Mouse (Mus musculus) liver, adult 2 months (tissue): Measurements from ENCODE around the gene Cfap54.

Experiments used
- CTCF ChIP-seq: fragments of 200-500 bp; IDR thresholded peaks from 2 replicates; pipeline ENCODE4 v1.5.1; 2011; ENCODE audit warnings: low read depth, low read length, control low read depth
- POLR2A ChIP-seq: fragments of 200-500 bp; IDR thresholded peaks from 2 replicates; pipeline ENCODE4 v1.6.1; 2011; ENCODE audit warnings: low read length, control low read depth; ENCODE audit not compliant: insufficient read depth; ENCODE audit errors: extremely low read depth

DNA sequence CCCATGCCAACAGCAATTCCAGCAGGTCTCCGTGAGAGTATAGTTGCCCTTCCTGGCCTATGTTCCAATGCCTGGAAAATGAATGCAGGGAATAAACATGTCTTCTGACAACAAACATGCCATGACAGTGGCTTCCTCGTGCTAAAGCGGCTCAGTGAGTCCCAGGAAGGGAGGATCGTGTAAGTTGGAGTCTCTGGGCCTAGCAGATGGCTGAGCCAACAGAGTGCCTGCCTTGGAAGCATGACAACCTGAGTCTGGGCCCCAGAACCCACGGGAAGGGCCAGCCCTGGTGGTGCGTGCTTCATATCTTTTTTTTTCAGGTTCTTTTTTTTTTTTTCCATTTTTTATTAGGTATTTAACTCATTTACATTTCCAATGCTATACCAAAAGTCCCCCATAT is 27.6 kb downstream of the Cfap54 start:
- no peak for TF ChIP-seq CTCF
- TF ChIP-seq POLR2A, result no peak
